Mouse (Mus musculus) thymus, postnatal 0 days (tissue): ENCODE measurements around the gene Apbb1ip. TPM values are rescaled to one million over a fixed set of nuclear protein-coding genes. Genes with fewer than 3 reads are reported as not detected.
"Not testable (repeated sequence)": the region's sequence is repeated elsewhere in the genome, so short reads cannot be mapped to it uniquely, and the experiment has no call there.

Experiments
- DNase-seq: peaks from one replicate; pipeline ENCODE4 v3.0.0-alpha.2; 2015; ENCODE audit warnings: low spot score
- polyA plus RNA-seq: library from polyadenylated mRNA; unstranded; fragments of >200 nt; fragmentation: Nextera tagmentation; extraction: Ambion mirVana; gene quantifications from 2 replicates; pipeline ENCODE4 v1.2.1, GENCODE M21; 2015

Apbb1ip gene
- polyA plus RNA-seq, 1 experiment from 2014 or later: 63.0 TPM

- DNase-seq: no peak
Observed at GRCm38 (mm10) chr2:22815674-22816073, 41.8 kb downstream of the Apbb1ip start.

DNA sequence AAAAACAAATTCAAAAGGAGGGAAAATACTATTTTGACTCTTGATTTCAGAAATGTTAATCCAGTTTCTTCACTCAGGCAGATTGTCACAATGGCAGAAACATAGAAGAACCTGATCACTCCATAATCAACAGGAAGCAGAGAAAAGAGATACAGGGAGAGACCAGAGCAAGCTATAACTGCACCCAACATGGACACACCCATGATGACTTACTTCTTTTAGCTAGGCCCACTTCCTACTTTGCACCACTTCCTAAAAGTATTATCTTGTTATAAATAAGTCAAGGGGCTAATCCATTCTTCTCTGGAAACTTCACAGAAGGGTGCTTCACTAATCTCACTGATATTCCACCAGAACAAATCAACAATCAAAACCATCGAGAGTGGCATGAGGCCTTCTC lies 42.3 kb downstream of the Apbb1ip start:
- no peak for DNase-seq

GRCm38 (mm10) chr2:22822293-22822692 lies 48.4 kb downstream of the Apbb1ip start:
- no peak for DNase-seq

DNA sequence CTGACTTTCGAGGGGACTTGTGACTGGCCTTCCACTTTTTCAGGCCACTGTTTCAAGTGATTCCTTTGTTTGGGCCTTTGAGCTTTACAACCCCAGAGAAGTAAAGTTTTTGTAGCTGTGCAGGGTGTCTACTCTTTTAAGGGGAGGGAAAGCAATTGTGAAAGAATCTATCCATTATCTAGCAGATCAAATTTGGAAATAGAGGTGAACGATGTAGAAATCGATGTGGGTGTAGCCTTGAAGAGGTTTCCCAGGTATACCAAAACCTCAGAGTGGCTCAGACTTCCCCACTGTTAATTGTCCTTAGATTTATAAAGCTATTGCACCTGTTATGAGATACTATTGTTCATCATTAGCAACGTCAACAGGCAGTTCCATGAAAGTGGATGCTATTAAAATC lies 71.6 kb downstream of the Apbb1ip start:
- no peak for DNase-seq

DNA sequence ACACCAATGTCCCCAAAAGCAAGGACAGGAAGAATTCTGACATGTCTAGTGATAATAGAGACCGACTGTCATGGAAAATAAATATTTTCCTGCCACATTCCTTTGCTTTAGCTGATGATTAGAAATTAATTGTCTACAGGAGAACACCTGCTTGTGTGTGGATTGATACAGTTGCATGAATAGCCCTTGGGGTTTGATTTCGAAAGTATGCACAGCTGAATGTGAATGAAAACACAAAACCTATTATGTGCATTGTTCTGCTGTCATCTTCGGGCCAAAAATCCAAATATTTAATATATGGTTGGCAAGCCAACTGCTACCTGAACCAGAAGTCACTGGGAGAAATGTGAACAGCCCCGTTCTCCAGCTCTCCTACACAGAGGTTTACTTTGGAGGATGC lies 78.0 kb downstream of the Apbb1ip start:
- no peak for DNase-seq

DNA sequence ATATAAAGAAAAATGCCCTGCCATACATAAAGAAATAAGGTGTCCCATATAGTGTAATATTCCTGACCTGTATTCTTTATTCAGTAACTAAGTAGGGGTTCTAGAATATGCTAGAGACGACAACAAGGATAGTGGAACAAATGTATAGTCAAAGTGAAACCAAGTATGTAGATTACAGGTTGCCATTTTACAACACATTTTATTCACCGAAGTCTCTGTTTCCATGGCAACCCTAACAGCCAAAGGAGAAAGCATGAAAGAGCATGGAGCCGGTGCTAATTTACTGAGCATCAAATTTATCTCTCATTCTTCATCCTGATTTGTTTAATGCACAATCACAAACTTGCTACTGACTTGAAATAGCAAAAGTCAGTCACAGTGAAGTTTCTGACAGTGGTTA lies 83.6 kb downstream of the Apbb1ip start:
- no peak for DNase-seq

DNA sequence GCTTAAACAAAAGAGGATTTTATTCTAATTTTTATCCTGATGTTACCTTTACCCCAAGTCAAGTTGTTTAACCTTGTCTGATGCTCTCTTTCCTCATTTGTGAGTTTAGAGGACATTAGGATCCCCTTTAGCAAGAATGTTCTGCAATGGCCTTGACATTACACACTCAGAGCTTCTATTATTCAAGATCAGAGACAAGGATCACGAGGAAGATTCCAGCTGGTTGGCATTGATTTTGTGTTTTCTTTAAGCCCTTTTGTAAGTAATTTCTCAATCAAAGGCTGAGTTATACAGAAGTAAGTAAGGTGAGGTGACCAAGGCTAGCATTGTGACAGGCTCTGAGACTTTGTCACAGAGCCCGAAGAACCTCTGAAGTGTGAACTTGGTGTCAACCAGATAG lies 88.3 kb downstream of the Apbb1ip start:
- no peak for DNase-seq

- peak; percentile 72 for DNase-seq
Observed at GRCm38 (mm10) chr2:22864394-22865037, 90.6 kb downstream of the Apbb1ip start.

DNA sequence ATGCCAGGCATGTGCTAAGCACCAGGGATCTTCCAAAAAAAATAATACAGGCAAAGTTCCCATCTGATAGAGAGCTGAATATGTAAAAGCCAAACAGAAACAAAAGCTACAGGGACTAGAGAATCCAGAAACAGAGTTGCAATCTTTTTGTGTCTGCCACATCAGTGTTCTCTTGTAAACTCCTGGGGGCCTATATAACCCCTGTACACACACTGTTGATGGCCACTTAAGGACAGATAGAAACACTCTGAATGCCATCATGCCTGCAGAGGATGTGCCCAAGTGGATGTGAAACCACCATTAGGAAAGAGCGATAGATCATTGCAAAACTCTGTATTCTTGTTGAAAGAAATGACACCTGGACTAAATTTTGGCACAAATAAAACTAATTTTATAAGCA lies 91.9 kb downstream of the Apbb1ip start:
- no peak for DNase-seq

GRCm38 (mm10) chr2:22866894-22867424 lies 93.1 kb downstream of the Apbb1ip start:
- no peak for DNase-seq

DNA sequence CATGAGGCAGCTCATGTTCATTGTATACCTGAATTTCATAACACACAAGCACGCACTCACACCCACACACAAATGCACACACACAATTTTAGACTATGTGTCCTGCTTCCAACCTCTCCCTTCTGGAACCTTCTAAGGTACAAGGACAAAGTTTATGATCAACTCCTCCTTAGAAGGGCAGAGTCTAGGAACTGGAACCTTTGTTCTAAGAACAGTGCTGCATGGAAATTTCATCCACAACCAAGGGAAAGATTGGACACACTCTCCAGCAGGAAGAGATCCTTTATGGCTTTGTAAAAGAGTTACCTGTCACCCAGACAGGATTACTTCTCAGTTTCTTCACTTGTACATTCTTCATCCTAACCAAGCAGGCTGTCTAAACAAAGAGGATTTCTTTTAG lies 99.3 kb downstream of the Apbb1ip start:
- DNase-seq: no peak

- no peak for DNase-seq
Observed at GRCm38 (mm10) chr2:22874628-22875027, 100.7 kb downstream of the Apbb1ip start.

DNA sequence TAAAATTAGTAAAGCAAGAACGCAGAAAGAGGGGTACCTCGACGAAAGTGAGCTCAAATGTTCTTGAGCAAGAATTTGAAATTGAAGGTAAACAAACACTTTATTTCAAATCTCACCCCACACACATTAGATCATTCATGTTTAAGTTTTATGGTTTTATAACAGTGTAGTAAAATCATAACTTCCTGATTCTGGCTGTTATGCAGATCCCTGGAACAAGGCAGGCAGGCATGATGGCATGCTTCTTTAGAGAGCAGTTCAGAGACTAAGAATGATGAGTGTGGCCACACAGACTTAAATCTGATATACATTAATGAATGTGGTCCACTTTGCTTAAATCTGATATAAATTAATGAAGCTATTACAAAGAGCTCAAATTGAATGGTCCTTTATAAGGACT lies 102.7 kb downstream of the Apbb1ip start:
- DNase-seq: no peak

DNA sequence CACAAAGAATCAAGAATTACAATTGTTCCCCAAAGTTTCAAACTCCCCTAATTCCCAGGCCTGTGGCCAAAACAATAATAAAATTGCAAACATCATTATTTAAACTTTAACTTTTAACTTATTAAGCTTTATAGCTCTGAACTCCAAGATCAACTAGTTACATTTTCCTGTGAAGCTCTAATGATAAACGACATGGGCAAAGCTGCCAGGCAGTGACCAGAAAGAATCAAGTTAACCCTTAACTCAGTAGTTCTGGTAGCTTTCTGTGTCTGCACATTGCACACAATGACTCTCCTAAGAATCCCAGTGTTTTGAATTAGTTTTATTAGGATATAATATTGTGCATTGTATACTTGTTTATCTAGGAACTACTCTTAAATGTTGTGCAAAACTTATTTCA lies 104.9 kb downstream of the Apbb1ip start:
- DNase-seq: no peak

DNA sequence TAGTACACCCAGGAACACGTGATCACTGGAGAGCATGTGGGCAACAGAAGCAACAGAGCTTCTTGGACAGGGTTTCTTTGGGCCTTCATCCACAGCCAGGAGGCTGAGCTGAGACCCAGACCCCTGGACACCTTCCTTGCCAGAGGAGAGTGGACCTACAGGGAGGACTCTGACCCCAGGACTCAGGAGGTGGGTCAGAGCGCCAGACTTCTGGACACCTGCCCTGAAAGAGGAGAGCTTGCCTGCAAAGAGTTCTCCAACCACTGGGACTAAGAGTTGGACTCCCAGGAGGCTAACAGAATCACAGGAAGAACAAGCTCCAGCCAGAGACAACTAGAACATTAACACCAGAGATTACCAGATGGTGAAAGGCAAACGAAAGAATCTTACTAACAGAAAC lies 106.8 kb downstream of the Apbb1ip start:
- DNase-seq: not testable (repeated sequence)

- DNase-seq: no peak
Observed at GRCm38 (mm10) chr2:22894932-22895281, 121.0 kb downstream of the Apbb1ip start.

GRCm38 (mm10) chr2:22895282-22896273 lies 121.7 kb downstream of the Apbb1ip start, which contains the start of gene Pdss1:
TSS of gene Pdss1 (plus strand) at chr2:22895522.
- DNase-seq: peak; percentile 85

GRCm38 (mm10) chr2:22903947-22904346 lies 130.1 kb downstream of the Apbb1ip start:
- DNase-seq: no peak

- DNase-seq: no peak
Observed at GRCm38 (mm10) chr2:22914421-22914820, 140.5 kb downstream of the Apbb1ip start.

GRCm38 (mm10) chr2:22918651-22919050 lies 144.8 kb downstream of the Apbb1ip start:
- no peak for DNase-seq
